Mouse (Mus musculus): ENCODE measurements at regions not wholly inside any gene's neighbourhood (a gene's known extent, or its start where the extent isn't known, plus 50 kb on each side); places are given as distances from the start of the nearest gene placed in this dataset.
A peak's percentile ranks its signal among the peaks of the same experiment; 100 is the strongest.

GRCm38 (mm10) chr7:34541906-34542305 is 114.6 kb downstream of the Kctd15 start:
- TF ChIP-seq CTCF (IDR thresholded peaks at IDR 0.05; ENCODE audit: low read depth), result peak; percentile 24; the same call in 1 of the 2 replicates
- no peaks in the 10 kb centered on the region for H3K27me3 ChIP-seq (ENCODE audit: insufficient read depth, low read length)
- ATAC-seq, result no peak
- no peaks in the 10 kb centered on the region for H3K36me3 ChIP-seq (ENCODE audit: insufficient read depth, low read length)
- DNase-seq (ENCODE audit: low spot score), result no peak
- H3K9me3 ChIP-seq (ENCODE audit: low read length), result no peaks in the 10 kb centered on the region
- H3K27ac ChIP-seq, result no peak overlapping the region
- H3K4me2 ChIP-seq (ENCODE audit: low read depth, low read length), result no peak overlapping the region
- no peak overlapping the region for H3K4me3 ChIP-seq (ENCODE audit: low read length)
- no peaks in the 10 kb centered on the region for H3K4me1 ChIP-seq (ENCODE audit: insufficient read depth, low read length)
- 82% methylated on average over 4 of the region's 4 CpGs for WGBS
- no peak overlapping the region for H3K9ac ChIP-seq (replicated peaks; ENCODE audit: low read length)

GRCm38 (mm10) chr7:34541000-34541399 is 115.5 kb downstream of the Kctd15 start:
- no peaks in the 10 kb centered on the region for H3K4me1 ChIP-seq (ENCODE audit: insufficient read depth, low read length)
- H3K9ac ChIP-seq (replicated peaks; ENCODE audit: low read length), result no peak overlapping the region
- TF ChIP-seq CTCF (IDR thresholded peaks at IDR 0.05; ENCODE audit: low read depth), result no peak
- H3K4me2 ChIP-seq (ENCODE audit: low read depth, low read length), result no peak overlapping the region
- H3K36me3 ChIP-seq (ENCODE audit: insufficient read depth, low read length), result no peaks in the 10 kb centered on the region
- WGBS, result 77% methylated on average over 4 of the region's 4 CpGs
- no peak overlapping the region for H3K27ac ChIP-seq
- no peak overlapping the region for H3K4me3 ChIP-seq (ENCODE audit: low read length)
- H3K27me3 ChIP-seq (ENCODE audit: insufficient read depth, low read length), result no peaks in the 10 kb centered on the region
- DNase-seq (ENCODE audit: low spot score), result no peak
- H3K9me3 ChIP-seq (ENCODE audit: low read length), result no peaks in the 10 kb centered on the region
- no peak for ATAC-seq

GRCm38 (mm10) chr7:34539856-34540255 is 116.7 kb downstream of the Kctd15 start:
- H3K27me3 ChIP-seq (ENCODE audit: insufficient read depth, low read length), result no peaks in the 10 kb centered on the region
- H3K9ac ChIP-seq (replicated peaks; ENCODE audit: low read length), result no peak overlapping the region
- no peaks in the 10 kb centered on the region for H3K4me1 ChIP-seq (ENCODE audit: insufficient read depth, low read length)
- whole genome bisulfite sequencing, result 96% methylated on average over 2 of the region's 2 CpGs
- no peaks in the 10 kb centered on the region for H3K9me3 ChIP-seq (ENCODE audit: low read length)
- ATAC-seq (no peak), DNase-seq (ENCODE audit: low spot score) (no peak)
- H3K4me2 ChIP-seq (ENCODE audit: low read depth, low read length), result no peak overlapping the region
- TF ChIP-seq CTCF (IDR thresholded peaks at IDR 0.05; ENCODE audit: low read depth), result no peak
- no peak overlapping the region for H3K4me3 ChIP-seq (ENCODE audit: low read length)
- H3K27ac ChIP-seq, result no peak overlapping the region
- H3K36me3 ChIP-seq (ENCODE audit: insufficient read depth, low read length), result no peaks in the 10 kb centered on the region

GRCm38 (mm10) chr7:34538310-34539055 is 118.0 kb downstream of the Kctd15 start:
- Histone ChIP-seq H3K9ac (replicated peaks; ENCODE audit: low read length) (no peak overlapping the region), H3K36me3 (ENCODE audit: insufficient read depth, low read length) (no peaks in the 10 kb centered on the region), H3K27ac (no peak overlapping the region), H3K4me3 (ENCODE audit: low read length) (no peak overlapping the region), H3K4me2 (ENCODE audit: low read depth, low read length) (no peak overlapping the region), H3K9me3 (ENCODE audit: low read length) (no peaks in the 10 kb centered on the region), H3K27me3 (ENCODE audit: insufficient read depth, low read length) (no peaks in the 10 kb centered on the region), H3K4me1 (ENCODE audit: insufficient read depth, low read length) (no peaks in the 10 kb centered on the region)
- no peak for ATAC-seq
- no peak for TF ChIP-seq CTCF (IDR thresholded peaks at IDR 0.05; ENCODE audit: low read depth)
- DNase-seq (ENCODE audit: low spot score), result peak; percentile 3
- 77% methylated on average over 20 of the region's 20 CpGs for WGBS

GRCm38 (mm10) chr7:34537122-34537521 is 119.4 kb downstream of the Kctd15 start:
- H3K4me3 ChIP-seq (ENCODE audit: low read length), result no peak overlapping the region
- no peak for TF ChIP-seq CTCF (IDR thresholded peaks at IDR 0.05; ENCODE audit: low read depth)
- ATAC-seq (no peak), DNase-seq (ENCODE audit: low spot score) (no peak)
- no peaks in the 10 kb centered on the region for H3K9me3 ChIP-seq (ENCODE audit: low read length)
- no peak overlapping the region for H3K27ac ChIP-seq
- no peaks in the 10 kb centered on the region for H3K27me3 ChIP-seq (ENCODE audit: insufficient read depth, low read length)
- no peaks in the 10 kb centered on the region for H3K36me3 ChIP-seq (ENCODE audit: insufficient read depth, low read length)
- H3K4me1 ChIP-seq (ENCODE audit: insufficient read depth, low read length), result no peaks in the 10 kb centered on the region
- H3K9ac ChIP-seq (replicated peaks; ENCODE audit: low read length), result no peak overlapping the region
- WGBS, result 80% methylated on average over 9 of the region's 9 CpGs
- H3K4me2 ChIP-seq (ENCODE audit: low read depth, low read length), result no peak overlapping the region

- Histone ChIP-seq H3K4me3 (ENCODE audit: low read length) (no peak overlapping the region), H3K36me3 (ENCODE audit: insufficient read depth, low read length) (no peaks in the 10 kb centered on the region), H3K4me2 (ENCODE audit: low read depth, low read length) (no peak overlapping the region), H3K27ac (no peak overlapping the region), H3K27me3 (ENCODE audit: insufficient read depth, low read length) (no peaks in the 10 kb centered on the region), H3K9me3 (ENCODE audit: low read length) (no peaks in the 10 kb centered on the region), H3K4me1 (ENCODE audit: insufficient read depth, low read length) (no peaks in the 10 kb centered on the region), H3K9ac (replicated peaks; ENCODE audit: low read length) (no peak overlapping the region)
- no peak for TF ChIP-seq CTCF (IDR thresholded peaks at IDR 0.05; ENCODE audit: low read depth)
- 77% methylated on average over 5 of the region's 5 CpGs for WGBS
- no peak for ATAC-seq
- no peak for DNase-seq (ENCODE audit: low spot score)
Measured at GRCm38 (mm10) chr7:34534241-34534640, 122.3 kb downstream of the Kctd15 start.

- Histone ChIP-seq H3K9ac (replicated peaks; ENCODE audit: low read length) (no peak overlapping the region), H3K4me2 (ENCODE audit: low read depth, low read length) (no peak overlapping the region), H3K9me3 (ENCODE audit: low read length) (no peaks in the 10 kb centered on the region), H3K27ac (no peak overlapping the region), H3K27me3 (ENCODE audit: insufficient read depth, low read length) (no peaks in the 10 kb centered on the region), H3K4me3 (ENCODE audit: low read length) (no peak overlapping the region), H3K36me3 (ENCODE audit: insufficient read depth, low read length) (no peaks in the 10 kb centered on the region), H3K4me1 (ENCODE audit: insufficient read depth, low read length) (no peaks in the 10 kb centered on the region)
- no peak for ATAC-seq
- TF ChIP-seq CTCF (IDR thresholded peaks at IDR 0.05; ENCODE audit: low read depth), result no peak
- WGBS, result 85% methylated on average over 3 of the region's 3 CpGs
- DNase-seq (ENCODE audit: low spot score), result no peak
Measured at GRCm38 (mm10) chr7:34531639-34532038, 124.9 kb downstream of the Kctd15 start.
